Mouse (Mus musculus): ENCODE results near the gene 9230102O04Rik. TPM values are rescaled to one million over a fixed set of nuclear protein-coding genes. Genes with fewer than 3 reads are reported as not detected.

The 9230102O04Rik gene
- polyA plus RNA-seq, 1 experiment from 2014 or later: not detected

- Histone ChIP-seq H3K27ac (ENCODE audit: low read depth) (no peak overlapping the region), H3K9ac (no peak overlapping the region), H3K4me3 (ENCODE audit: low read depth, low read length) (no peak overlapping the region), H3K4me2 (no peak overlapping the region), H3K36me3 (ENCODE audit: insufficient read depth) (no peaks in the 10 kb centered on the region), H3K4me1 (ENCODE audit: insufficient read depth) (no peaks in the 10 kb centered on the region), H3K9me3 (ENCODE audit: low read depth, low read length) (no peaks in the 10 kb centered on the region), H3K27me3 (ENCODE audit: insufficient read depth, low read length) (peaks cover 49% of the 10 kb centered on the region)
- DNase-seq (no peak), ATAC-seq (ENCODE audit: insufficient read depth) (peak; percentile 23; the same call in 1 of the 2 replicates)
- WGBS: 40% methylated on average over 4 of the region's 4 CpGs
- TF ChIP-seq CTCF (IDR thresholded peaks at IDR 0.05; ENCODE audit: low read depth): no peak
Observed at GRCm38 (mm10) chr2:9871141-9871716, 18.1 kb downstream of the 9230102O04Rik start.

GRCm38 (mm10) chr2:9867092-9867825 is 22.1 kb downstream of the 9230102O04Rik start:
- Histone ChIP-seq H3K36me3 (ENCODE audit: insufficient read depth) (no peaks in the 10 kb centered on the region), H3K4me3 (ENCODE audit: low read depth, low read length) (no peak overlapping the region), H3K9me3 (ENCODE audit: low read depth, low read length) (no peaks in the 10 kb centered on the region), H3K9ac (no peak overlapping the region), H3K27me3 (ENCODE audit: insufficient read depth, low read length) (peaks cover 12% of the 10 kb centered on the region; the same call in 1 of the 2 replicates), H3K27ac (ENCODE audit: low read depth) (no peak overlapping the region), H3K4me1 (ENCODE audit: insufficient read depth) (no peaks in the 10 kb centered on the region), H3K4me2 (no peak overlapping the region)
- WGBS: 36% methylated on average over 12 of the region's 12 CpGs
- TF ChIP-seq CTCF (IDR thresholded peaks at IDR 0.05; ENCODE audit: low read depth): no peak
- DNase-seq (peak; percentile 54), ATAC-seq (ENCODE audit: insufficient read depth) (peak; percentile 32; the same call in 1 of the 2 replicates)

DNA sequence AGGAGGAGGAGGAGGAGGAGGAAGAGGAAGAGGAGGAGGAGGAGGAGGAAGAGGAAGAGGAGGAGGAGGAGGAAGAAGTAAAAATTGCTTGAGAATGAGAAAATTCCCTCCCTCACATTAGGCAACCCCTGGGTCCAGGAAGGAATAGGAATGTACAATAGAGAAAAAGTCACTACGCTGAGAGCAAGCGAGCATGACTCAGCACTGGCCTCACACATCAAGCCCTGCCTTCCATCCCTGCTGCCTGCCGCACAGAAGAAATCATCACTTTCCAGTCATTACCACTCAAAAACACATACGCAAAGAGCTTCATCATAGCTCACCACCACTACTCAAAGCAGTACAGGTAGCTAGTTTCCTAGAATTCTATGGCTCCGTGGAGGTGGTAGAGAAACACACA is 28.6 kb downstream of the 9230102O04Rik start:
- ATAC-seq (ENCODE audit: insufficient read depth): no peak
- WGBS: 71% methylated on average over 5 of the region's 5 CpGs
- Histone ChIP-seq H3K27ac (ENCODE audit: low read depth) (no peak overlapping the region), H3K27me3 (ENCODE audit: insufficient read depth, low read length) (no peaks in the 10 kb centered on the region), H3K4me3 (ENCODE audit: low read depth, low read length) (no peak overlapping the region), H3K9ac (no peak overlapping the region), H3K36me3 (ENCODE audit: insufficient read depth) (no peaks in the 10 kb centered on the region), H3K4me1 (ENCODE audit: insufficient read depth) (no peaks in the 10 kb centered on the region), H3K4me2 (no peak overlapping the region), H3K9me3 (ENCODE audit: low read depth, low read length) (no peaks in the 10 kb centered on the region)
- no peak for TF ChIP-seq CTCF (IDR thresholded peaks at IDR 0.05; ENCODE audit: low read depth)
- no peak for DNase-seq

GRCm38 (mm10) chr2:9855861-9856260 is 33.5 kb downstream of the 9230102O04Rik start:
- Histone ChIP-seq H3K27ac (ENCODE audit: low read depth) (no peak overlapping the region), H3K9me3 (ENCODE audit: low read depth, low read length) (no peaks in the 10 kb centered on the region), H3K36me3 (ENCODE audit: insufficient read depth) (no peaks in the 10 kb centered on the region), H3K4me2 (no peak overlapping the region), H3K27me3 (ENCODE audit: insufficient read depth, low read length) (no peaks in the 10 kb centered on the region), H3K9ac (no peak overlapping the region), H3K4me1 (ENCODE audit: insufficient read depth) (no peaks in the 10 kb centered on the region), H3K4me3 (ENCODE audit: low read depth, low read length) (no peak overlapping the region)
- no peak for TF ChIP-seq CTCF (IDR thresholded peaks at IDR 0.05; ENCODE audit: low read depth)
- WGBS: 51% methylated on average over 4 of the region's 4 CpGs
- DNase-seq: no peak
- no peak for ATAC-seq (ENCODE audit: insufficient read depth)

- H3K9me3 ChIP-seq (ENCODE audit: low read depth, low read length): no peaks in the 10 kb centered on the region
- H3K4me1 ChIP-seq (ENCODE audit: insufficient read depth): no peaks in the 10 kb centered on the region
- no peak overlapping the region for H3K27ac ChIP-seq (ENCODE audit: low read depth)
- 42% methylated on average over 13 of the region's 13 CpGs for WGBS
- no peak overlapping the region for H3K4me2 ChIP-seq
- no peak for TF ChIP-seq CTCF (IDR thresholded peaks at IDR 0.05; ENCODE audit: low read depth)
- H3K9ac ChIP-seq: no peak overlapping the region
- H3K27me3 ChIP-seq (ENCODE audit: insufficient read depth, low read length): no peaks in the 10 kb centered on the region
- DNase-seq: peak; percentile 34
- H3K4me3 ChIP-seq (ENCODE audit: low read depth, low read length): no peak overlapping the region
- peak; percentile 44; the same call in 1 of the 2 replicates for ATAC-seq (ENCODE audit: insufficient read depth)
- H3K36me3 ChIP-seq (ENCODE audit: insufficient read depth): no peaks in the 10 kb centered on the region
Observed at GRCm38 (mm10) chr2:9852851-9853576, 36.3 kb downstream of the 9230102O04Rik start.

DNA sequence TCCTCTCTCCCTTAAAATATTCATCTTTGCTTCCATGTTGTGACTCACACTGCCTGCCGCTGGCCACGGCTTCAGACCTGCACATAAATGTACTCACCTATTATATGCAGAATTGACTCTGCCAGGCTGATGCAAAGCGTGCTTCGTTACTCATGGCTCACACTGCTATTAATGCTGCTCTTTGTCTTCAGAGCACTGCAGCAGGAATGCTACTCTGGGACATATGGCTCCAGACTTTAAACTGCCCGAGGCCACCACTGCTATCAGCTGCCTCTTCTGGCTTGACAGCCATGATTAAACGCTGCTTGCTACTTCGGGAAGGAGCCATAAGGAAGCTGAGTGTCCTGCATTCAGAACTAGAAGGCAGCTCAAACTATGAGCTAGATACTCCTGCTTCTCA is 54.1 kb downstream of the 9230102O04Rik start:
- no peaks in the 10 kb centered on the region for H3K4me1 ChIP-seq (ENCODE audit: insufficient read depth)
- no peaks in the 10 kb centered on the region for H3K9me3 ChIP-seq (ENCODE audit: low read depth, low read length)
- DNase-seq (no peak), ATAC-seq (ENCODE audit: insufficient read depth) (no peak)
- no peaks in the 10 kb centered on the region for H3K27me3 ChIP-seq (ENCODE audit: insufficient read depth, low read length)
- H3K36me3 ChIP-seq (ENCODE audit: insufficient read depth): no peaks in the 10 kb centered on the region
- no peak for TF ChIP-seq CTCF (IDR thresholded peaks at IDR 0.05; ENCODE audit: low read depth)
- H3K9ac ChIP-seq: no peak overlapping the region
- WGBS: 55% methylated on average over 7 of the region's 7 CpGs
- H3K4me2 ChIP-seq: no peak overlapping the region
- no peak overlapping the region for H3K27ac ChIP-seq (ENCODE audit: low read depth)
- H3K4me3 ChIP-seq (ENCODE audit: low read depth, low read length): no peak overlapping the region

DNA sequence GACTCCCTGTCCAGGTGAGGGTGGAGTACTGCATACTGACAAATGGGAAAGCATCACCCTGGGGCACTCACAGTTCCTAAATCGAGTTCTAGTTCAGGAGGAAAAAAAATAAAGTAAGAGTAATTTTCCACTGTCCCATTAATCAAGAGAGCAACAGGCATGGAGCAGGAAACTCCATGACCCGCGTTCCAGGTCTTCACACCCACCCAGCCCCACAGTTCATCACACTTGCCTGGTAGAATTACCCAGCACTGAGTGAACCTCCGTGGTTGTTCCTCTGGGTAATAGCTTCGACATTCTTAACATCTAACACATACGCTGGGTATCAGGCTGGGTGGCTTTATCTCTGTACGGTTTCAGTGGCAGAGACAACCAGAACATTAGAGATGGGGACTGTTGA is 55.6 kb downstream of the 9230102O04Rik start:
- Histone ChIP-seq H3K27me3 (ENCODE audit: insufficient read depth, low read length) (no peaks in the 10 kb centered on the region), H3K27ac (ENCODE audit: low read depth) (no peak overlapping the region), H3K4me3 (ENCODE audit: low read depth, low read length) (no peak overlapping the region), H3K9ac (no peak overlapping the region), H3K4me2 (no peak overlapping the region), H3K36me3 (ENCODE audit: insufficient read depth) (no peaks in the 10 kb centered on the region), H3K4me1 (ENCODE audit: insufficient read depth) (no peaks in the 10 kb centered on the region), H3K9me3 (ENCODE audit: low read depth, low read length) (no peaks in the 10 kb centered on the region)
- no peak for TF ChIP-seq CTCF (IDR thresholded peaks at IDR 0.05; ENCODE audit: low read depth)
- no peak for DNase-seq
- no peak for ATAC-seq (ENCODE audit: insufficient read depth)
- WGBS: 57% methylated on average over 7 of the region's 7 CpGs

Other genes starting within 250 kb of the 9230102O04Rik start
- gene 4930412O13Rik, start 8.3 kb downstream of the 9230102O04Rik start, polyA plus RNA-seq (2014; fragmentation: Nextera tagmentation; extraction: Ambion mirVana): not detected in 2 replicates
- 2.9 and 3.4 TPM in 2 replicates for gene Gata3, start 494 bp upstream of the 9230102O04Rik start, polyA plus RNA-seq (2014; fragmentation: Nextera tagmentation; extraction: Ambion mirVana)
- 15.9 and 16.0 TPM in 2 replicates for gene Taf3, start 159.1 kb upstream of the 9230102O04Rik start, polyA plus RNA-seq (2014; fragmentation: Nextera tagmentation; extraction: Ambion mirVana)
- 552 and 584 TPM in 2 replicates for gene Atp5c1, start 191.0 kb upstream of the 9230102O04Rik start, polyA plus RNA-seq (2014; fragmentation: Nextera tagmentation; extraction: Ambion mirVana)
- gene Kin, start 191.1 kb upstream of the 9230102O04Rik start, polyA plus RNA-seq (2014; fragmentation: Nextera tagmentation; extraction: Ambion mirVana): 29.2 and 32.3 TPM in 2 replicates
- 2.6 and 2.7 TPM in 2 replicates for gene Itih2, start 241.9 kb upstream of the 9230102O04Rik start, polyA plus RNA-seq (2014; fragmentation: Nextera tagmentation; extraction: Ambion mirVana)

Data from lung, embryonic 14.5 days (tissue).